Mouse (Mus musculus): ENCODE data around the gene Rars.
"Not testable (repeated sequence)": the region's sequence is repeated elsewhere in the genome, so short reads cannot be mapped to it uniquely, and the experiment has no call there.

The Rars gene

GRCm38 (mm10) chr11:35834022-35834760 lies at the start of gene Rars:
Gene Rars, minus strand, starts transcription at chr11:35834506.
- peak; percentile 95 for DNase-seq (ENCODE audit: low read depth, low spot score)

- DNase-seq (ENCODE audit: low read depth, low spot score), result no peak
These were observed 48.5 kb upstream of the Rars start for GRCm38 (mm10) chr11:35882777-35883176.

GRCm38 (mm10) chr11:35878559-35878897 lies 44.2 kb upstream of the Rars start:
- DNase-seq (ENCODE audit: low read depth, low spot score), result no peak

GRCm38 (mm10) chr11:35877651-35878558 lies 43.6 kb upstream of the Rars start:
- DNase-seq (ENCODE audit: low read depth, low spot score), result no peak

- DNase-seq (ENCODE audit: low read depth, low spot score), result no peak
These were observed 39.4 kb upstream of the Rars start for GRCm38 (mm10) chr11:35873624-35874244.

- DNase-seq (ENCODE audit: low read depth, low spot score), result no peak
These were observed 36.7 kb upstream of the Rars start for GRCm38 (mm10) chr11:35870961-35871360.

- DNase-seq (ENCODE audit: low read depth, low spot score), result no peak
These were observed 31.8 kb upstream of the Rars start for GRCm38 (mm10) chr11:35866140-35866539.

GRCm38 (mm10) chr11:35864981-35865604 lies 30.8 kb upstream of the Rars start:
- DNase-seq (ENCODE audit: low read depth, low spot score), result peak; percentile 92

GRCm38 (mm10) chr11:35863653-35864052 lies 29.3 kb upstream of the Rars start:
- DNase-seq (ENCODE audit: low read depth, low spot score), result no peak

GRCm38 (mm10) chr11:35857395-35858067 lies 23.2 kb upstream of the Rars start:
- DNase-seq (ENCODE audit: low read depth, low spot score), result no peak

- peak; percentile 69 for DNase-seq (ENCODE audit: low read depth, low spot score)
These were observed 22.2 kb upstream of the Rars start for GRCm38 (mm10) chr11:35856359-35857040.

GRCm38 (mm10) chr11:35855567-35855966 lies 21.3 kb upstream of the Rars start:
- DNase-seq (ENCODE audit: low read depth, low spot score), result no peak

GRCm38 (mm10) chr11:35854941-35855340 lies 20.6 kb upstream of the Rars start:
- DNase-seq (ENCODE audit: low read depth, low spot score), result no peak

GRCm38 (mm10) chr11:35853651-35854050 lies 19.3 kb upstream of the Rars start:
- no peak for DNase-seq (ENCODE audit: low read depth, low spot score)

- DNase-seq (ENCODE audit: low read depth, low spot score), result peak; percentile 60
These were observed 18.4 kb upstream of the Rars start for GRCm38 (mm10) chr11:35852731-35853130.

- DNase-seq (ENCODE audit: low read depth, low spot score), result no peak
These were observed 10.0 kb upstream of the Rars start for GRCm38 (mm10) chr11:35844299-35844698.

GRCm38 (mm10) chr11:35842560-35842959 lies 8.3 kb upstream of the Rars start:
- not testable (repeated sequence) for DNase-seq (ENCODE audit: low read depth, low spot score)

- DNase-seq (ENCODE audit: low read depth, low spot score), result no peak
These were observed 7.5 kb upstream of the Rars start for GRCm38 (mm10) chr11:35841738-35842325.

- not testable (repeated sequence) for DNase-seq (ENCODE audit: low read depth, low spot score)
These were observed 6.5 kb upstream of the Rars start for GRCm38 (mm10) chr11:35840806-35841205.

- DNase-seq (ENCODE audit: low read depth, low spot score), result no peak
These were observed 6.0 kb upstream of the Rars start for GRCm38 (mm10) chr11:35840282-35840681.
